Mouse (Mus musculus): ENCODE measurements around the gene Zfp365.

Gene Zfp365

GRCm38 (mm10) chr10:67912337-67912776 lies at the start of gene Zfp365:
Zfp365 (minus strand) TSS chr10:67912662.
- peak; percentile 78 to 85 for DNase-seq (ENCODE audit: low spot score in 2 of 2)

GRCm38 (mm10) chr10:67959982-67960381 lies 47.5 kb upstream of the Zfp365 start:
- DNase-seq (ENCODE audit: low spot score in 2 of 2), result no peak

- DNase-seq (ENCODE audit: low spot score in 2 of 2), result no peak
Observed at GRCm38 (mm10) chr10:67955982-67956381, 43.5 kb upstream of the Zfp365 start.

GRCm38 (mm10) chr10:67951690-67952089 lies 39.2 kb upstream of the Zfp365 start:
- no peak for DNase-seq (ENCODE audit: low spot score in 2 of 2)

- no peak for DNase-seq (ENCODE audit: low spot score in 2 of 2)
Observed at GRCm38 (mm10) chr10:67950059-67950748, 37.7 kb upstream of the Zfp365 start.

GRCm38 (mm10) chr10:67943513-67943912 lies 31.1 kb upstream of the Zfp365 start:
- DNase-seq (ENCODE audit: low spot score in 2 of 2), result no peak

- no peak for DNase-seq (ENCODE audit: low spot score in 2 of 2)
Observed at GRCm38 (mm10) chr10:67939546-67939945, 27.1 kb upstream of the Zfp365 start.

- DNase-seq (ENCODE audit: low spot score in 2 of 2), result no peak
Observed at GRCm38 (mm10) chr10:67937775-67938174, 25.3 kb upstream of the Zfp365 start.

- no peak for DNase-seq (ENCODE audit: low spot score in 2 of 2)
Observed at GRCm38 (mm10) chr10:67936944-67937343, 24.5 kb upstream of the Zfp365 start.

- DNase-seq (ENCODE audit: low spot score in 2 of 2), result no peak
Observed at GRCm38 (mm10) chr10:67932780-67933179, 20.3 kb upstream of the Zfp365 start.

- no peak for DNase-seq (ENCODE audit: low spot score in 2 of 2)
Observed at GRCm38 (mm10) chr10:67931328-67931727, 18.9 kb upstream of the Zfp365 start.

- DNase-seq (ENCODE audit: low spot score in 2 of 2), result no peak
Observed at GRCm38 (mm10) chr10:67928584-67928983, 16.1 kb upstream of the Zfp365 start.

GRCm38 (mm10) chr10:67927718-67928455 lies 15.4 kb upstream of the Zfp365 start:
- DNase-seq (ENCODE audit: low spot score in 2 of 2), result no peak

GRCm38 (mm10) chr10:67924030-67924429 lies 11.6 kb upstream of the Zfp365 start:
- no peak for DNase-seq (ENCODE audit: low spot score in 2 of 2)

- DNase-seq (ENCODE audit: low spot score in 2 of 2), result no peak
Observed at GRCm38 (mm10) chr10:67921777-67922176, 9.3 kb upstream of the Zfp365 start.

- no peak for DNase-seq (ENCODE audit: low spot score in 2 of 2)
Observed at GRCm38 (mm10) chr10:67919706-67920105, 7.2 kb upstream of the Zfp365 start.

GRCm38 (mm10) chr10:67918194-67918899 lies 5.9 kb upstream of the Zfp365 start:
- peak; percentile 49 to 60 for DNase-seq (ENCODE audit: low spot score in 2 of 2)

GRCm38 (mm10) chr10:67917356-67917755 lies 4.9 kb upstream of the Zfp365 start:
- no peak for DNase-seq (ENCODE audit: low spot score in 2 of 2)

- DNase-seq (ENCODE audit: low spot score in 2 of 2), result no peak
Observed at GRCm38 (mm10) chr10:67911447-67912336, 770 bp downstream of the Zfp365 start.

- no peak for DNase-seq (ENCODE audit: low spot score in 2 of 2)
Observed at GRCm38 (mm10) chr10:67907931-67908330, 4.5 kb downstream of the Zfp365 start.

GRCm38 (mm10) chr10:67906926-67907325 lies 5.5 kb downstream of the Zfp365 start:
- no peak for DNase-seq (ENCODE audit: low spot score in 2 of 2)
